Mouse (Mus musculus) gastrocnemius, postnatal 25 days (tissue): ENCODE data around the gene Gm12248. TPM values are rescaled to one million over a fixed set of nuclear protein-coding genes. Genes with fewer than 3 reads are reported as not detected.

Experiments used
- DNase-seq: peaks from one replicate; pipeline ENCODE4 v3.0.0; 2022
- long read RNA-seq, 2 experiments: library from polyadenylated mRNA; stranded (forward); transcript quantifications; one replicate each; pipeline ENCODE4 v2.0.0; 2021
- total RNA-seq, 2 experiments: library from RNA; stranded (reverse); gene quantifications; 1 replicate in 1 of 2; 2 replicates in 1 of 2; pipeline ENCODE4 v1.2.3; 2021

Gm12248 gene
- not detected for total RNA-seq
- long read RNA-seq, experiment 1, result 0 reads
- long read RNA-seq, experiment 2, result 0 reads

GRCm38 (mm10) chr11:58093021-58093528 is at the start of gene Gm12248:
Gm12248 (minus strand) TSS chr11:58093134.
- peak; percentile 51 for DNase-seq

GRCm38 (mm10) chr11:58139466-58139865 is 46.5 kb upstream of the Gm12248 start:
- DNase-seq, result no peak

GRCm38 (mm10) chr11:58138821-58139220 is 45.9 kb upstream of the Gm12248 start:
- no peak for DNase-seq

GRCm38 (mm10) chr11:58136677-58137076 is 43.7 kb upstream of the Gm12248 start:
- peak; percentile 32 for DNase-seq

DNA sequence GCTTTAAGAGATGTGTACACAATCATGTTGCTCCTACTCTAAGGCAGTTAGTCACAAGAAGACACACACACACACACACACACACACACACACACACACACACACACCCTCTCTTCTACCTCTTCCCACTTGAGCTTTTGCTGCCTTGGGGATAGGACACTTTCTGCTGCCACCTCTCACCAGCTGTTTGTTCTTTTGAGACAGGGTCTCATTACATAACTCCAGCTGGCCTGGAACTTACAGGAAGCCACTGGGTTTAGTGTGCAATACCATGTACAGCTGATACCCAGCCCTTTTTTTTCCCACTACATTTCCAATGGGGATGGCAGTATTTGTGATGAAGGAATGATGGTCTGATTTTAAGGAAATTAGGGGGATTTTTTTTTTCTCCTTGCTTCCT is 42.4 kb upstream of the Gm12248 start:
- DNase-seq, result no peak

GRCm38 (mm10) chr11:58134869-58135268 is 41.9 kb upstream of the Gm12248 start:
- no peak for DNase-seq

GRCm38 (mm10) chr11:58132026-58132425 is 39.1 kb upstream of the Gm12248 start:
- no peak for DNase-seq

- no peak for DNase-seq
Measured at GRCm38 (mm10) chr11:58129302-58129843, 36.4 kb upstream of the Gm12248 start.

- no peak for DNase-seq
Measured at GRCm38 (mm10) chr11:58127544-58127943, 34.6 kb upstream of the Gm12248 start.

DNA sequence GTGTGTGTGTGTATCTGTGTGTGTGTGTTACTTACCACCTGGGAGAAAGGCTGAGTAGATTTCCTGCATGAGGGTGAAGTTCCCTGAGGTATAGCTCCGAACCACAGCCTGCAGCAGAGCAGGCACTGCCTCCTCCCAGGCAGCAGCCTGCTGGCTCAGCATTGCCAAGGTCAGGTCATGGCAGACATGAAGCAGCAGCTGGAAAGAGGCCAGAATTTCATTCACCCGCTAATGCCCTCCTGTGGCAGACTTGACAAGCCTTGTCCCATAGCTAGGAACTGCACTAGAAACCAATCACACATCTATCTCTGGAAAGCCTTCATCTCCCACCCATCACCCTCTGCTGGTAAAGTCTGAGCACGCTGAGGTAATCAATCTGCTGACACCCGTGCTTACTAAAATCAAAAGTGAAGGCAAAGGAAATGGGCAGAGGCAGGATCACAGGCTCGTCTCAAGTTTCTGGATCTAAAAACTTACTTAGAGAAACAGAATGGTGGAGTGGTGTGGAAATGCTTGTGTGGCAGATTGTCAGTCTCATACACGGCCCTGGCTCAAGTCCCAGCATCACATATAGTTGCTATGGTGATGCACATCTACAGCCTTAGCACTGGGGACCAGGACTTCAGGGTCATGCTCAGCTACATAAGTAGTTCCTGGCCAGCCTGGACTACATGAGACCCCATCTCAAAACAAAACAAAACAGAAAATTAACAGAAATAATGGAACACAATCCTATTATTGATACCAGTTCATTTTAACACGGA is 33.6 kb upstream of the Gm12248 start:
- DNase-seq, result peak; percentile 68

DNA sequence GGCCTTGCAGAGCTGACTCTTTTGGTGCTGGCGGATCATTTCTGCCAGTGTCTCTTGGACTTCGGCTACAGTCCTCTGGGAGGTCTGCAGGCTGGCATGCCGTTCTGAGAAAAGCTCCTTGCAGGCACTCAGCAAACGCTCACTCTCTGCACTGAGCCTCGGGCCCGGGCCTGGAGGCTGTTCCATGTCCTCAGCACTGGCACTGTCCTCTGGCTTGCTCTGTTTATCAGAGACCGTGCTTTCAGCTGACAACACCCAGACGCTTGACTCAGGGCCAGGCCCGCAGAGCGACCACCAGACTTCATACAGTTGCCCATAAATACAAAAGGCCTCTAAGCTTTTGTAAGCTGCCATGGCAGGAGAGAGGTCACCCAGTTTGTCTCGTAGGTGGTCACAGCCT is 32.1 kb upstream of the Gm12248 start:
- DNase-seq, result no peak

GRCm38 (mm10) chr11:58123711-58124110 is 30.8 kb upstream of the Gm12248 start:
- no peak for DNase-seq

GRCm38 (mm10) chr11:58121351-58121750 is 28.4 kb upstream of the Gm12248 start:
- DNase-seq, result no peak

DNA sequence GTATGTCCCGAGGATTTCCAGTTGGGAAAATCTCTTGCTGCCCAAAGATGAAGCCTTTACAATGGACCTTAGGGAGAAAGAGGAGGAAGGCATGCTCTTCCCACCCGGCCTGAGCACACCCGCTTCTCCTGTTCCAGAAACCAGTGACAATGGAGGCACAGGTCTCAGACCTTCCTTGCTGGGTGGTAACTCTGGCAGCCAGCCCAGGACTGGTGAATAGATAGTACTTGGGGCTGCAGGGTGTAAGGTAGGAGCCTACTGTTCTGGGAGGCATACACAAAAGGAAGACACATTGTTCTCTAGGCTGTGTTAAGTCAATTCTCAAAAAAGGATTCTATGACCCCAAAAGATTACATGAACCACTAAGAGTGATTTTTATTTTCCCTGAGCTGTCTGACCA is 27.7 kb upstream of the Gm12248 start:
- DNase-seq, result no peak

GRCm38 (mm10) chr11:58117044-58117652 is 24.2 kb upstream of the Gm12248 start:
- no peak for DNase-seq

GRCm38 (mm10) chr11:58116560-58116959 is 23.6 kb upstream of the Gm12248 start:
- no peak for DNase-seq

DNA sequence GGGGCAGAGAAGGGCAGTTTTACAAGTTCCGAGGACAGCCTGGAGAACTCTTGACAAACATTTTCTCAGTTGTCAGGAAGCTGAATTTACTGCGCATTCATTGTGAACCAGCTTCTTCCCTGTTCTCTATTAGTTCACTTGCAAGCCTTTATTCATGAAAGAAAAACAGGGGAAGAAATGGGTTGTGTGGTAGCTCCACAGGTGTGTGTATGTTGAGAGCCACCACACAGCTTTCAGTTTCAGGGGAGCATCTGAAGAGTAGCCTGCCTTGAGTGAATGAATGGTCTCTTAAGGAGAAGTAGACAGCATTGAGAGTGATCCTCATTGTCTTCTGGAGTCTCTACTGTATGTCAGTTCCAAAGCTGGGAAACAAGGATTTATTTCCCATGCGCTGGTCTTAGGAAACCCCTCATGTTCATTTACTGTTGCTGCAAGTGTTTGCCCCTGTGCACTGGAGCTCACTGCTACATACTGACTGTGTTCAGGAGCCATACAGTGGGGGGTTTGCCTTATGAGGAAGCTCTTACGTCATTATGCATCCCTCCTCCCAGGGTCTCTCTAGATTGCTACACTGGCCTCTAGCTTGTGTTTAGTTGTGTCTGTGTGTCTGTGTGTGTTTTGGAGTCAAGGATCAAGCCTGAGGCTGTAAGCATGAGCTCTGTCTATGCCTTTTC is 14.9 kb upstream of the Gm12248 start:
- DNase-seq, result no peak

- no peak for DNase-seq
Measured at GRCm38 (mm10) chr11:58107009-58107408, 14.1 kb upstream of the Gm12248 start.

DNA sequence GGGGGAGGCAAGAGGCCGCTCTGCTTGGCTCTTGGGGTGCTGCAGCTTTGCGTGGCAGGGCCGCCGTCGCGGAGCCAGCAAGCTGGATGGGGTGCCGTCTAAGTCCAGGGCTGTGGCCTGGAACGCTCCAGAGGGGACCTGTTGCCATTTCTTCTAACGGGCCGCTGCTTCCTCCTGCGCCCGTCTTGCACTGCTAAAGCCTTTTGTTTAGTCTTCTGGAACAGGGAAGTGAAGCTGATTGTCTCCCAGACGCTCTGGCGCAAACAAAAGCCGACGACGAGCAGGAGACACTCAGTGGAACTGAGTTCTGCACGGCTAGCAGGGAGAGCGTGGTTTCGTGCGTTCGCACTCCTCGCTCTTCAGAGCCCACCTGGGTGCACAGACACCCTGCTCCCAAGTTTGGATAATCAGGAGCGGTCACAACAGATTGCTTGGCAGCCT is 11.4 kb upstream of the Gm12248 start:
- DNase-seq, result no peak

DNA sequence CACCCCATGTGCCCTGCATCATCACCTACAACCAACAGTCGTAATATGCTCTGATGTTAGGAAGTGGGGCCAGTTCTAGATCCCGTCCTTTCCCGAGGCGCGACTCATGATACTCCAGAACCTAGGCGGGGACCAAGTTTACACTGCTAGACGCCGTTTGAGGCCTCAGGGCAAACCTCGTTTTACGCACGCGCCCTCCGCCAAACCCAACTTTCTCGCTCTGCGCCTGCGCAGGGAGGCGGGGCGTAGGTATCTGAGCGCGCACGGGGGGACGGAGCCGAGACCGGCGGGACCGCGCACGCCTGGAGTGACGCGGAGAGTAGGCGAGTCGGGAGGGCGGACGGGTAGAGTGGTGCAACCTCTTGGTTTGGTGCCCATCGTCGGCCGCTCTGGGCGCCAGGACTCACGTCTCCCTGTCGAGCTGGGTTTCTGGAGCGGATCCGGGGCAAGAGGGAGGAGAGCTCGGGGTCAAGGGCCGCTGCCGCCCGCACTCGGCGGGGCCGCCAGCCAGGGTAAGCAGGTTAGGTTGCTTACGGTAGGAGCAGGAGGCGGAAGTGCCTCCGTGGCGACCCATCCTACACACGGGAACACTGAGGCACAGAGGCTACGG is 10.9 kb upstream of the Gm12248 start, which contains the start of gene Cnot8:
Gene Cnot8 (plus strand): TSS at position 457 of the 610 bp plus-strand sequence.
- peak; percentile 99 for DNase-seq

DNA sequence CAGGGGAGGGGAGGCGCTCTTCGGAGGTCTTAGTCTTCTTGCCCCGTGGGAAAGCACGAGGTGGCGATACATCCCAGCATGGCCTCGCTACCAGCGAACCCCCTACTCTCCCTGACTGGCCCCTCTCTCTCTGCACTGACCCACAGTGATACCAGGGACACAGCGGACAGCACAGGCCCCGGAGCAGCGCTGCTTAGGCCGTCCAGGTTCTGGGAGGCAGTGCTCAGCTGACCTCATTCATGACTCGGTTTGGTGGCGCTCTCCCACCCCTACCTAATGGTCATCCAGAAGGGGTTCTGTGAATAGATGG is 10.4 kb upstream of the Gm12248 start:
- DNase-seq, result peak; percentile 38
